Mouse (Mus musculus) midbrain, embryonic 16.5 days (tissue): ENCODE measurements around the gene Mettl25. TPM values are rescaled to one million over a fixed set of nuclear protein-coding genes. Genes with fewer than 3 reads are reported as not detected.

Source experiments
- ATAC-seq: fragments of 200-750 bp; cut with Nextera tagmentation; 2 replicates; pipeline ENCODE4 v1.8.0; 2017; ENCODE audit warnings: moderate TSS enrichment
- H3K27ac ChIP-seq: fragments of 300-500 bp; sonication (generic); 2 replicates; pipeline ENCODE4 v1.5.1; 2014; ENCODE audit warnings: mild to moderate bottlenecking, low read length, mixed read lengths
- H3K27me3 ChIP-seq: fragments of 300-500 bp; sonication (generic); 2 replicates; pipeline ENCODE4 v1.6.1; 2014; ENCODE audit warnings: low read depth, low read length, mixed read lengths; ENCODE audit not compliant: control insufficient read depth, insufficient read depth
- H3K36me3 ChIP-seq: fragments of 300-500 bp; sonication (generic); 2 replicates; pipeline ENCODE4 v1.6.1; 2014; ENCODE audit warnings: mild to moderate bottlenecking, low read length, moderate library complexity, mixed read lengths; ENCODE audit not compliant: control insufficient read depth, insufficient read depth
- H3K4me1 ChIP-seq: fragments of 300-500 bp; sonication (generic); 2 replicates; pipeline ENCODE4 v1.6.1; 2014; ENCODE audit warnings: mild to moderate bottlenecking, low read length, mixed read lengths; ENCODE audit not compliant: control insufficient read depth, insufficient read depth
- H3K4me2 ChIP-seq: fragments of 300-500 bp; sonication (generic); 2 replicates; pipeline ENCODE4 v1.6.1; 2014; ENCODE audit warnings: mild to moderate bottlenecking, low read length, mixed read lengths
- H3K4me3 ChIP-seq: fragments of 300-500 bp; sonication (generic); 2 replicates; pipeline ENCODE4 v1.5.1; 2014; ENCODE audit warnings: low read depth, mild to moderate bottlenecking, low read length, moderate library complexity, mixed read lengths
- H3K9ac ChIP-seq: fragments of 300-500 bp; sonication (generic); 2 replicates; pipeline ENCODE4 v1.6.1; 2014; ENCODE audit warnings: low read depth, low read length, mixed read lengths
- H3K9me3 ChIP-seq: fragments of 300-500 bp; sonication (generic); replicated peaks from 2 replicates; pipeline ENCODE4 v1.6.1; 2014; ENCODE audit warnings: mild to moderate bottlenecking, low read length, mixed read lengths; ENCODE audit not compliant: control insufficient read depth, poor library complexity, severe bottlenecking
- WGBS: fragments of 180-500 bp; shearing (Covaris S2); extraction: QIAGEN DNeasy Blood & Tissue Kit; methylation state at CpG from one replicate; pipeline ENCODE4 v1.1.7; 2014; 5-methylcytosine and 5-hydroxymethylcytosine counted together
- polyA plus RNA-seq: library from polyadenylated mRNA; unstranded; fragments of >200 nt; fragmentation: Nextera tagmentation; extraction: Ambion mirVana; gene quantifications from 2 replicates; pipeline ENCODE4 v1.2.1, GENCODE M21; 2015

The Mettl25 gene
- polyA plus RNA-seq, 1 experiment from 2014 or later, result 15.5 TPM

- 6% methylated on average over 6 of the region's 6 CpGs for WGBS
- H3K9ac ChIP-seq, result no peak overlapping the region
- no peaks in the 10 kb centered on the region for H3K4me1 ChIP-seq
- no peak overlapping the region for H3K27ac ChIP-seq
- no peak overlapping the region for H3K4me2 ChIP-seq
- H3K36me3 ChIP-seq, result no peaks in the 10 kb centered on the region
- no peaks in the 10 kb centered on the region for H3K9me3 ChIP-seq
- no peaks in the 10 kb centered on the region for H3K27me3 ChIP-seq
- no peak for ATAC-seq
- H3K4me3 ChIP-seq, result no peak overlapping the region
Observed at GRCm38 (mm10) chr10:105714844-105715243, 126.3 kb downstream of the Mettl25 start.

GRCm38 (mm10) chr10:105714366-105714765 is 126.8 kb downstream of the Mettl25 start:
- no peak overlapping the region for H3K4me3 ChIP-seq
- 68% methylated on average over 4 of the region's 4 CpGs for WGBS
- H3K27me3 ChIP-seq, result no peaks in the 10 kb centered on the region
- no peaks in the 10 kb centered on the region for H3K9me3 ChIP-seq
- no peak overlapping the region for H3K9ac ChIP-seq
- no peak for ATAC-seq
- H3K4me2 ChIP-seq, result no peak overlapping the region
- H3K4me1 ChIP-seq, result no peaks in the 10 kb centered on the region
- H3K36me3 ChIP-seq, result no peaks in the 10 kb centered on the region
- no peak overlapping the region for H3K27ac ChIP-seq

- H3K4me3 ChIP-seq, result no peak overlapping the region
- no peak overlapping the region for H3K27ac ChIP-seq
- H3K27me3 ChIP-seq, result no peaks in the 10 kb centered on the region
- no peaks in the 10 kb centered on the region for H3K4me1 ChIP-seq
- no peak for ATAC-seq
- WGBS, result 33% methylated on average over 5 of the region's 5 CpGs
- no peak overlapping the region for H3K4me2 ChIP-seq
- H3K9me3 ChIP-seq, result no peaks in the 10 kb centered on the region
- H3K36me3 ChIP-seq, result no peaks in the 10 kb centered on the region
- H3K9ac ChIP-seq, result no peak overlapping the region
Observed at GRCm38 (mm10) chr10:105713222-105713621, 128.0 kb downstream of the Mettl25 start.

Other genes starting within 250 kb of the Mettl25 start
- gene Ccdc59, start 313 bp downstream of the Mettl25 start, polyA plus RNA-seq, result 40.3 and 46.8 TPM in 2 replicates